Mouse (Mus musculus) megakaryocyte, embryonic 14.5 days (primary cell): ENCODE results near the gene Vps37b.

Experiments used
- FLI1 ChIP-seq: IDR thresholded peaks from 2 replicates; pipeline ENCODE4 v1.6.1; 2012; ENCODE audit warnings: low read length, inconsistent platforms, mixed read lengths
- GATA1 ChIP-seq: IDR thresholded peaks from 3 replicates; pipeline ENCODE4 v1.6.1; 2012; ENCODE audit warnings: mixed read lengths, low read length, inconsistent platforms, borderline replicate concordance

DNA sequence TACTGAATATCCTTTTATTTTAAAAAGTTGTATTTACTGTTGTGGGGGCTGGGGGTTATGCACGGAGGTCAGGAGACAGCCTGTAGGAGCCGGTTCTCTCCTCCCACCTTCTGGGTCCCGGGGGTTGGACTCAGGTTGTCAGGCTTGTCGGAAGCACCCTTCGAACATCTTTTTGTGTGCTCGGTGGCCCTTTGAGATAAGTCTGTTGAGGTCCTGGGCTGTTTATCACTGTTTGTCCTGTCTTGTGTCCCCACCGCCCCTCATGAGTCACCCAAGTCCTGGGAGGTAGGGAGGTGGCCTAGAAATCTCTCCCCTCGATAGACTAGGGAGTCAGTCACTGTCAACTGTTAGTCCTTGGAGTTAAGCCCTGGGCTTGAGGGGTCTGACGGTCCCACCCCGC is 33.7 kb downstream of the Vps37b start:
- TF ChIP-seq GATA1 (no peak), FLI1 (no peak)
